Mouse (Mus musculus) bone marrow macrophage, adult 2 months (primary cell): ENCODE data around the gene Hinfp. TPM values are rescaled to one million over a fixed set of nuclear protein-coding genes. Genes with fewer than 3 reads are reported as not detected.
"Not testable (repeated sequence)": the region's sequence is repeated elsewhere in the genome, so short reads cannot be mapped to it uniquely, and the experiment has no call there.

ENCODE experiments used
- H3K27ac ChIP-seq: 2 replicates; pipeline ENCODE4 v1.5.1; 2012; ENCODE audit warnings: low read depth, low read length; ENCODE audit not compliant: insufficient read depth
- H3K4me1 ChIP-seq: 2 replicates; pipeline ENCODE4 v1.6.1; 2012; ENCODE audit warnings: low read length; ENCODE audit not compliant: control insufficient read depth, insufficient read depth
- H3K4me3 ChIP-seq: 2 replicates; pipeline ENCODE4 v1.5.1; 2012; ENCODE audit warnings: mild to moderate bottlenecking, low read length, moderate library complexity; ENCODE audit not compliant: insufficient read depth
- CTCF ChIP-seq: IDR thresholded peaks from 2 replicates; pipeline ENCODE4 v1.5.1; 2012; ENCODE audit warnings: low read depth, mild to moderate bottlenecking, low read length, moderate library complexity
- POLR2A ChIP-seq: IDR thresholded peaks from 2 replicates; pipeline ENCODE4 v1.6.1; 2012; ENCODE audit warnings: mild to moderate bottlenecking, low read depth, low read length, borderline replicate concordance
- polyA plus RNA-seq: library from polyadenylated mRNA; stranded (reverse); fragments of >200 nt; gene quantifications from 2 replicates; pipeline ENCODE4 v1.2.4, GENCODE M21; 2012; ENCODE audit not compliant: missing spikeins, insufficient read depth, insufficient read length

Gene Hinfp
- polyA plus RNA-seq, 1 experiment, result 23.8 TPM

GRCm38 (mm10) chr9:44343290-44343689, 37.8 kb upstream of the Hinfp start:
- Histone ChIP-seq H3K27ac (peak overlapping the region; percentile 25), H3K4me3 (peak overlapping the region; percentile 98), H3K4me1 (peaks cover 10% of the 10 kb centered on the region)
- TF ChIP-seq CTCF (no peak), POLR2A (no peak)

GRCm38 (mm10) chr9:44342605-44343004, 37.1 kb upstream of the Hinfp start:
- Histone ChIP-seq H3K4me1 (peaks cover 10% of the 10 kb centered on the region), H3K4me3 (peak overlapping the region; percentile 98), H3K27ac (no peak overlapping the region)
- TF ChIP-seq POLR2A, result no peak
- no peak for TF ChIP-seq CTCF

GRCm38 (mm10) chr9:44342173-44342572, 36.7 kb upstream of the Hinfp start:
- no peak overlapping the region for H3K4me3 ChIP-seq
- H3K4me1 ChIP-seq, result peaks cover 11% of the 10 kb centered on the region
- H3K27ac ChIP-seq, result no peak overlapping the region
- TF ChIP-seq CTCF (no peak), POLR2A (no peak)

- Histone ChIP-seq H3K4me1 (peaks cover 18% of the 10 kb centered on the region), H3K4me3 (no peak overlapping the region), H3K27ac (no peak overlapping the region)
- no peak for TF ChIP-seq POLR2A
- TF ChIP-seq CTCF, result no peak
These were observed 36.0 kb upstream of the Hinfp start for GRCm38 (mm10) chr9:44341487-44341886.

- H3K4me1 ChIP-seq, result peaks cover 18% of the 10 kb centered on the region
- TF ChIP-seq POLR2A, result no peak
- no peak for TF ChIP-seq CTCF
- H3K27ac ChIP-seq, result no peak overlapping the region
- H3K4me3 ChIP-seq, result no peak overlapping the region
These were observed 33.1 kb upstream of the Hinfp start for GRCm38 (mm10) chr9:44338574-44338973.

- peaks cover 12% of the 10 kb centered on the region for H3K4me1 ChIP-seq
- H3K4me3 ChIP-seq, result no peak overlapping the region
- no peak overlapping the region for H3K27ac ChIP-seq
- no peak for TF ChIP-seq CTCF
- no peak for TF ChIP-seq POLR2A
These were observed 32.1 kb upstream of the Hinfp start for GRCm38 (mm10) chr9:44337436-44338169.

GRCm38 (mm10) chr9:44336964-44337363, 31.5 kb upstream of the Hinfp start:
- H3K4me3 ChIP-seq, result peak overlapping the region; percentile 44
- H3K4me1 ChIP-seq, result peaks cover 9% of the 10 kb centered on the region
- H3K27ac ChIP-seq, result no peak overlapping the region
- no peak for TF ChIP-seq POLR2A
- no peak for TF ChIP-seq CTCF

- H3K4me1 ChIP-seq, H3K27ac ChIP-seq: not testable (repeated sequence)
- H3K4me3 ChIP-seq, result peak overlapping the region; percentile 44
These were observed 31.0 kb upstream of the Hinfp start for GRCm38 (mm10) chr9:44336513-44336912.

GRCm38 (mm10) chr9:44336093-44336406, 30.6 kb upstream of the Hinfp start:
- H3K27ac ChIP-seq, result no peak overlapping the region
- TF ChIP-seq POLR2A, result no peak
- TF ChIP-seq CTCF, result no peak
- peaks cover 9% of the 10 kb centered on the region for H3K4me1 ChIP-seq
- H3K4me3 ChIP-seq, result peak overlapping the region; percentile 81

GRCm38 (mm10) chr9:44335331-44336092, 30.0 kb upstream of the Hinfp start:
- Histone ChIP-seq H3K4me1 (peaks cover 9% of the 10 kb centered on the region), H3K4me3 (peak overlapping the region; percentile 81), H3K27ac (peak overlapping the region; percentile 59)
- TF ChIP-seq CTCF, result no peak
- TF ChIP-seq POLR2A, result no peak
